Mouse (Mus musculus) spleen, adult 2 months (tissue): Measurements from ENCODE around the gene Lonp2. TPM values are rescaled to one million over a fixed set of nuclear protein-coding genes. Genes with fewer than 3 reads are reported as not detected.

Experiments used
- DNase-seq, 2 experiments: peaks; one replicate each; pipeline versions ENCODE4 v3.0.0 to v3.0.0-alpha.2; 2012 to 2021; ENCODE audit warnings: low spot score in 2 of 2, low read depth in 1 of 2
- H3K27ac ChIP-seq: fragments of 200-500 bp; 2 replicates; pipeline ENCODE4 v1.5.1; 2012; ENCODE audit warnings: low read length, inconsistent platforms; ENCODE audit not compliant: insufficient read depth
- H3K27me3 ChIP-seq: fragments of 200-500 bp; 2 replicates; pipeline ENCODE4 v1.6.1; 2012; ENCODE audit warnings: mild to moderate bottlenecking, moderate library complexity, low read length, inconsistent platforms; ENCODE audit not compliant: control insufficient read depth, insufficient read depth
- H3K36me3 ChIP-seq: fragments of 200-500 bp; 2 replicates; pipeline ENCODE4 v1.6.1; 2012; ENCODE audit warnings: mild to moderate bottlenecking, low read length, inconsistent platforms; ENCODE audit not compliant: control insufficient read depth, insufficient read depth
- H3K4me1 ChIP-seq: fragments of 200-500 bp; 2 replicates; pipeline ENCODE4 v1.6.1; 2011; ENCODE audit warnings: inconsistent platforms; ENCODE audit not compliant: control insufficient read depth, insufficient read depth, insufficient read length
- H3K4me3 ChIP-seq: fragments of 200-500 bp; 2 replicates; pipeline ENCODE4 v1.5.1; 2011; ENCODE audit warnings: mild to moderate bottlenecking, inconsistent platforms; ENCODE audit not compliant: insufficient read depth, insufficient read length; ENCODE audit errors: extremely low read depth
- CTCF ChIP-seq: fragments of 200-500 bp; IDR thresholded peaks from 2 replicates; pipeline ENCODE4 v1.5.1; 2011; ENCODE audit warnings: mild to moderate bottlenecking, inconsistent platforms; ENCODE audit not compliant: insufficient read depth, insufficient read length, insufficient replicate concordance; ENCODE audit errors: extremely low read depth
- POLR2A ChIP-seq: fragments of 200-500 bp; IDR thresholded peaks from 2 replicates; pipeline ENCODE4 v1.6.1; 2011; ENCODE audit warnings: low read depth, low read length, inconsistent platforms
- WGBS: fragments of 180-500 bp; shearing (Covaris S2); methylation state at CpG from one replicate; pipeline ENCODE4 v1.1.7; 2018; 5-methylcytosine and 5-hydroxymethylcytosine counted together
- polyA plus RNA-seq: library from polyadenylated mRNA; depleted of rRNA; stranded (reverse); fragments of >200 nt; gene quantifications from 2 replicates; pipeline ENCODE4 v1.2.3, GENCODE M21; 2012

Gene Lonp2
- polyA plus RNA-seq, 1 experiment = 48.9 TPM

- Histone ChIP-seq H3K4me3 (no peak overlapping the region), H3K27ac (no peak overlapping the region), H3K27me3 (no peaks in the 10 kb centered on the region), H3K4me1 (no peaks in the 10 kb centered on the region), H3K36me3 (peaks cover 31% of the 10 kb centered on the region)
- no peak for DNase-seq
- no peak for TF ChIP-seq POLR2A
- TF ChIP-seq CTCF = no peak
- 92% methylated on average over 3 of the region's 3 CpGs for WGBS
Measured at GRCm38 (mm10) chr8:86642682-86643081, 18.8 kb downstream of the Lonp2 start.

- H3K36me3 ChIP-seq = peaks cover 18% of the 10 kb centered on the region
- 95% methylated on average over 4 of the region's 4 CpGs for WGBS
Measured at GRCm38 (mm10) chr8:86644661-86645060, 20.8 kb downstream of the Lonp2 start.

DNA sequence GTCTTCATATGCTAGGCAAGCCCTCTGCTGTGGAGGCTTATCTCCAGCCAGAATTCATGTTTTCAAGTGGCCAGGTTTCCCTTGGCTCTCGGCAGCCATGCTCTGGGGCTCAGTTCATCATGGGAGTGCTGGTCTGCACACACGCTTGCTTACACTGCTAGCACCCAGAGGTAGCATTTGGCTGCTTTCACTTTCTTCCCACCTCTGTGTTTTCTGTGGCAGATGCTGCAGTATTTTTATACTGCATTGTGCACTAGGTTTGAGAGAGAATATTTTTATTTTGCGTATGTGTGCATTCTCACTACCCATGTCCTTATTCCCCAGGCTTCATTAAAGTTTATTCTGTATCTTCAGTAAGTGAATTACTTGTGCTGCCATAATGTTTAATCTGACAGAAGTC lies 23.9 kb downstream of the Lonp2 start:
- Histone ChIP-seq H3K36me3 (peaks cover 12% of the 10 kb centered on the region), H3K4me1 (no peaks in the 10 kb centered on the region), H3K4me3 (no peak overlapping the region), H3K27me3 (no peaks in the 10 kb centered on the region), H3K27ac (no peak overlapping the region)
- no peak for DNase-seq
- TF ChIP-seq CTCF (no peak), POLR2A (no peak)
- WGBS = 94% methylated on average over 3 of the region's 3 CpGs

More at GRCm38 (mm10) chr8:86644661-86645060, 20.8 kb downstream of the Lonp2 start:
- no peaks in the 10 kb centered on the region for H3K27me3 ChIP-seq
- TF ChIP-seq POLR2A = no peak
- no peak for TF ChIP-seq CTCF
- H3K4me1 ChIP-seq = no peaks in the 10 kb centered on the region
- H3K4me3 ChIP-seq = no peak overlapping the region
- no peak overlapping the region for H3K27ac ChIP-seq
- DNase-seq = no peak

DNA sequence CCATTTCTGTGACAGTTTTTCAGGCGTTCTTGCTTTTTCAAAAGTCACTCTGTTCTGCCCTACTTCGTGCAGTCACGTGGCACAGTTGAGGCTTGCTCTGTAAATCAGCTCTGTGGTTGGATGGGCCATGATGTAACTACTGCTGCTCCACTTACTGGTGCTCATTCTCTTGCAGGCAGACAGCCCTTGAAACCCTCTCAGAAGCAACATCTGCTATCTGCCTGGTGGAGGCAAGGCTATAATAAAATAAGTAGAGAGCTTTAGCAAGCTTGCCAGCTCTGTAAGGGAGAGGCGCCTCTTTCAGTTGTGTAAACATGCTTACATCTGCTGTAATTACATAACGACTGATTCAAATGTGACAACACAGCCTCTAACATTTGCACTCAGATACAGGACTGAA lies 27.6 kb downstream of the Lonp2 start:
- Histone ChIP-seq H3K36me3 (peaks cover 17% of the 10 kb centered on the region), H3K27me3 (no peaks in the 10 kb centered on the region), H3K4me1 (no peaks in the 10 kb centered on the region), H3K27ac (no peak overlapping the region), H3K4me3 (no peak overlapping the region)
- DNase-seq = no peak
- TF ChIP-seq CTCF = no peak
- TF ChIP-seq POLR2A = no peak
- WGBS = 92% methylated on average over 5 of the region's 5 CpGs

- 76% methylated on average over 2 of the region's 2 CpGs for WGBS
- Histone ChIP-seq H3K36me3 (peaks cover 16% of the 10 kb centered on the region), H3K27me3 (no peaks in the 10 kb centered on the region), H3K27ac (no peak overlapping the region), H3K4me3 (no peak overlapping the region), H3K4me1 (no peaks in the 10 kb centered on the region)
- DNase-seq = no peak
- no peak for TF ChIP-seq CTCF
- TF ChIP-seq POLR2A = no peak
Measured at GRCm38 (mm10) chr8:86652546-86652945, 28.7 kb downstream of the Lonp2 start.

- 86% methylated on average over 1 of the region's 1 CpGs for WGBS
Measured at GRCm38 (mm10) chr8:86654578-86654977, 30.7 kb downstream of the Lonp2 start.

DNA sequence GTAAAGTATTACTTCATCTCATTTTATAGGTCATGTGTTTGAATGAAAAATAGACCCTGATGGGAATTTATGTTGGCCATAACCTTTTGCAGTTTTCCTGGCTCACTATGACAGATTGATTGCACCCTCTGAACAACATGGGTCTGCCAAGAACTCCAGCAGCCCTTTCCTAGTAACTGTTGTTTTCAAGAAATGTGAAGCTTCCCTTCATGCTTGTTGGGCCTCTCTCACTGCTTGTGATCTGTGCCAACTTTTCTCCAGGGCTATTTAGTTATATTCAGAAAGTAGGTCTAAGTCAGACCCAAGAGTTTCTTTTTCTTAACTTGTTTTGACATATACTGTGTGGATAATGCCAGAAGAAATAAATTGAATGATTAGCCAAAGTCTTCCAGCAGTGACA lies 44.9 kb downstream of the Lonp2 start:
- Histone ChIP-seq H3K36me3 (peaks cover 24% of the 10 kb centered on the region), H3K27me3 (no peaks in the 10 kb centered on the region), H3K4me1 (no peaks in the 10 kb centered on the region), H3K27ac (no peak overlapping the region), H3K4me3 (no peak overlapping the region)
- TF ChIP-seq CTCF (no peak), POLR2A (no peak)
- no peak for DNase-seq

More at GRCm38 (mm10) chr8:86654578-86654977, 30.7 kb downstream of the Lonp2 start:
- no peak for TF ChIP-seq POLR2A
- no peak for DNase-seq
- H3K27me3 ChIP-seq = no peaks in the 10 kb centered on the region
- H3K36me3 ChIP-seq = peaks cover 19% of the 10 kb centered on the region
- H3K4me1 ChIP-seq = no peaks in the 10 kb centered on the region
- H3K4me3 ChIP-seq = no peak overlapping the region
- H3K27ac ChIP-seq = no peak overlapping the region
